Mouse (Mus musculus) intestine, postnatal 0 days (tissue): ENCODE results near the gene Rgs8. TPM values are rescaled to one million over a fixed set of nuclear protein-coding genes. Genes with fewer than 3 reads are reported as not detected.

ENCODE experiments used
- ATAC-seq: fragments of 200-750 bp; cut with Nextera tagmentation; 2 replicates; pipeline ENCODE4 v1.8.0; 2017; ENCODE audit warnings: mild to moderate bottlenecking, moderate TSS enrichment, moderate library complexity
- H3K27ac ChIP-seq: fragments of 300-500 bp; sonication (generic); 2 replicates; pipeline ENCODE4 v1.5.1; 2014; ENCODE audit warnings: mild to moderate bottlenecking, low read depth, low read length, moderate library complexity
- H3K27me3 ChIP-seq: fragments of 300-500 bp; sonication (generic); replicated peaks from 2 replicates; pipeline ENCODE4 v1.6.1; 2014; ENCODE audit warnings: low read length, mixed read lengths; ENCODE audit not compliant: control insufficient read depth, insufficient read depth
- H3K36me3 ChIP-seq: fragments of 300-500 bp; sonication (generic); 2 replicates; pipeline ENCODE4 v1.6.1; 2014; ENCODE audit warnings: mild to moderate bottlenecking, moderate library complexity; ENCODE audit not compliant: control insufficient read depth, insufficient read depth
- H3K4me1 ChIP-seq: fragments of 300-500 bp; sonication (generic); replicated peaks from 2 replicates; pipeline ENCODE4 v1.6.1; 2014; ENCODE audit warnings: antibody characterized with exemption, low read length, mixed read lengths; ENCODE audit not compliant: control insufficient read depth, insufficient read depth
- H3K4me2 ChIP-seq: fragments of 300-500 bp; sonication (generic); replicated peaks from 2 replicates; pipeline ENCODE4 v1.6.1; 2014; ENCODE audit warnings: low read depth, mild to moderate bottlenecking, moderate library complexity
- H3K4me3 ChIP-seq: fragments of 300-500 bp; sonication (generic); 2 replicates; pipeline ENCODE4 v1.5.1; 2014; ENCODE audit warnings: low read depth, low read length
- H3K9ac ChIP-seq: fragments of 300-500 bp; sonication (generic); 2 replicates; pipeline ENCODE4 v1.6.1; 2014; ENCODE audit warnings: mild to moderate bottlenecking, low read depth, low read length
- H3K9me3 ChIP-seq: fragments of 300-500 bp; sonication (generic); 2 replicates; pipeline ENCODE4 v1.6.1; 2016; ENCODE audit warnings: mixed run types; ENCODE audit not compliant: control insufficient read depth
- CTCF ChIP-seq: sonication (generic); IDR thresholded peaks from 2 replicates; pipeline ENCODE4 v1.5.1; 2016; ENCODE audit warnings: low read depth, mild to moderate bottlenecking, control low read depth, antibody characterized with exemption, moderate library complexity
- WGBS: fragments of 180-500 bp; shearing (Covaris S2); extraction: QIAGEN DNeasy Blood & Tissue Kit; methylation state at CpG from one replicate; pipeline ENCODE4 v1.1.7; 2014; 5-methylcytosine and 5-hydroxymethylcytosine counted together
- polyA plus RNA-seq: library from polyadenylated mRNA; unstranded; fragments of >200 nt; fragmentation: Nextera tagmentation; extraction: Ambion mirVana; gene quantifications from 2 replicates; pipeline ENCODE4 v1.2.1, GENCODE M21; 2015

Rgs8 gene
- polyA plus RNA-seq, result 0.07 and 0.17 TPM in 2 replicates

GRCm38 (mm10) chr1:153652938-153653623, at the start of gene Rgs8:
Rgs8 (plus strand) TSS chr1:153653025.
- peak within 1 kb of the TSS; percentile 46 for H3K4me2 ChIP-seq
- 4% methylated on average over 26 of the region's 26 CpGs for whole genome bisulfite sequencing
- TF ChIP-seq CTCF, result no peak
- no peak for ATAC-seq
- H3K36me3 ChIP-seq, result no peaks in the 10 kb centered on the region
- H3K27me3 ChIP-seq, result peaks cover 11% of the 10 kb centered on the region
- no peaks in the 10 kb centered on the region for H3K4me1 ChIP-seq
- peak within 1 kb of the TSS; percentile 7; the same call in 1 of the 2 replicates for H3K4me3 ChIP-seq
- H3K27ac ChIP-seq, result no peak within 1 kb of the TSS
- H3K9ac ChIP-seq, result no peak within 1 kb of the TSS
- no peaks in the 10 kb centered on the region for H3K9me3 ChIP-seq

GRCm38 (mm10) chr1:153617340-153617830, 35.4 kb upstream of the Rgs8 start:
- Histone ChIP-seq H3K27me3 (no peaks in the 10 kb centered on the region), H3K4me3 (no peak overlapping the region), H3K4me1 (no peaks in the 10 kb centered on the region), H3K36me3 (no peaks in the 10 kb centered on the region), H3K9ac (no peak overlapping the region), H3K4me2 (no peak overlapping the region), H3K27ac (no peak overlapping the region), H3K9me3 (no peaks in the 10 kb centered on the region)
- 92% methylated on average over 9 of the region's 9 CpGs for WGBS
- TF ChIP-seq CTCF, result no peak
- ATAC-seq, result no peak

GRCm38 (mm10) chr1:153623036-153623435, 29.8 kb upstream of the Rgs8 start:
- Histone ChIP-seq H3K9ac (no peak overlapping the region), H3K4me2 (no peak overlapping the region), H3K27ac (no peak overlapping the region), H3K4me1 (no peaks in the 10 kb centered on the region), H3K36me3 (no peaks in the 10 kb centered on the region), H3K27me3 (no peaks in the 10 kb centered on the region), H3K4me3 (no peak overlapping the region), H3K9me3 (no peaks in the 10 kb centered on the region)
- no peak for ATAC-seq
- whole genome bisulfite sequencing, result 86% methylated on average over 4 of the region's 4 CpGs
- no peak for TF ChIP-seq CTCF

GRCm38 (mm10) chr1:153632686-153633085, 20.1 kb upstream of the Rgs8 start:
- ATAC-seq, result no peak
- Histone ChIP-seq H3K36me3 (no peaks in the 10 kb centered on the region), H3K9ac (no peak overlapping the region), H3K9me3 (no peaks in the 10 kb centered on the region), H3K4me1 (no peaks in the 10 kb centered on the region), H3K27ac (no peak overlapping the region), H3K4me2 (no peak overlapping the region), H3K27me3 (no peaks in the 10 kb centered on the region), H3K4me3 (no peak overlapping the region)
- no peak for TF ChIP-seq CTCF
- WGBS, result 84% methylated on average over 6 of the region's 6 CpGs

GRCm38 (mm10) chr1:153635056-153635455, 17.8 kb upstream of the Rgs8 start:
- Histone ChIP-seq H3K9me3 (no peaks in the 10 kb centered on the region), H3K9ac (no peak overlapping the region), H3K4me3 (no peak overlapping the region), H3K36me3 (no peaks in the 10 kb centered on the region), H3K4me2 (no peak overlapping the region), H3K27me3 (no peaks in the 10 kb centered on the region), H3K27ac (no peak overlapping the region), H3K4me1 (no peaks in the 10 kb centered on the region)
- 59% methylated on average over 5 of the region's 5 CpGs for WGBS
- ATAC-seq, result no peak
- no peak for TF ChIP-seq CTCF

GRCm38 (mm10) chr1:153635521-153635920, 17.3 kb upstream of the Rgs8 start:
- 70% methylated on average over 3 of the region's 3 CpGs for WGBS
- no peak for ATAC-seq

More at GRCm38 (mm10) chr1:153635521-153635920, 17.3 kb upstream of the Rgs8 start:
- Histone ChIP-seq H3K9ac (no peak overlapping the region), H3K9me3 (no peaks in the 10 kb centered on the region), H3K4me2 (no peak overlapping the region), H3K4me1 (no peaks in the 10 kb centered on the region), H3K4me3 (no peak overlapping the region), H3K27ac (no peak overlapping the region), H3K36me3 (no peaks in the 10 kb centered on the region), H3K27me3 (no peaks in the 10 kb centered on the region)
- no peak for TF ChIP-seq CTCF
